Mouse (Mus musculus): ENCODE results near the gene Plcl2. TPM values are rescaled to one million over a fixed set of nuclear protein-coding genes. Genes with fewer than 3 reads are reported as not detected.
A peak's percentile ranks its signal among the peaks of the same experiment; 100 is the strongest.

Gene Plcl2
- polyA plus RNA-seq, 1 experiment from 2014 or later, result 11.6 TPM

DNA sequence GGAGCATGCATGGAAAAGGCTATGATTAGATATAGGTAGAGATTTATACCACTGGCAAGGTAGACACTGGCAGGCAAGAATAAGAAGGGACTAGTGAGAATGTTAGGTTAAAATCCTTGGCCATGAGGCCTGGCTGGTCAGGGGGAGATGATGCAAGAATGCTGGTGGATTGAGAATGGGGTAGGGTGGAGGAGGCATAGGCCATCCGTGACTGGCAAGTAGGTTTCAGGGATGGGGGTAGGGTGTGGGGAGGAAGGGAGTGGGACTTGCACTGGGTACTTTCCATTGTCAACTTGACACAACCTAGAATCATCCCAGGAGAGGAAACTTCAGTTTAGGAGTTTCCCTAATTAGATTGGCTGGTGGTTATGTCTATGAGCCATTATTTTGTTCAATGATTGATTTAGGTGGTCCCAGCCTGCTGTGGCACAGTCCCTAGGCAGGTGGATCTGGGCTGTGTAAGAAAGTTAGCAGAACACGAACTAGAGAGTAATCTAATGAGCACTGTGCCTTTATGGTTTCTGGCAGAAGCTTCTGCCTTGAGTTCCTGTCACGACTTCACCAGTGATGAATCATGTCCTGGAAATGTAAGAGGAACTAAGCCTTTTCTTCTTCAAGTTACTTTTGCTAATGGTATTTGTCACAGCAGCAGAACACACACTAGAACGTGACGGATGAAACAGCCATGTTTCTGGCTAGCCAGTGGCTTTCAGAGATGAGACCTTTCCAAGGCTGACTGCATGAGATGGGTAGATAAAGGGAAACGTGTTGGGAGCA, 4.9 kb upstream of the Plcl2 start:
- ATAC-seq (replicated peaks), result no peak
- 86% methylated on average over 6 of the region's 6 CpGs for WGBS
- Histone ChIP-seq H3K4me1 (peaks cover 19% of the 10 kb centered on the region), H3K4me2 (replicated peaks) (no peak overlapping the region), H3K9ac (replicated peaks) (no peak overlapping the region), H3K27ac (replicated peaks) (no peak overlapping the region), H3K4me3 (no peak overlapping the region), H3K27me3 (no peaks in the 10 kb centered on the region), H3K9me3 (no peaks in the 10 kb centered on the region), H3K36me3 (no peaks in the 10 kb centered on the region)

DNA sequence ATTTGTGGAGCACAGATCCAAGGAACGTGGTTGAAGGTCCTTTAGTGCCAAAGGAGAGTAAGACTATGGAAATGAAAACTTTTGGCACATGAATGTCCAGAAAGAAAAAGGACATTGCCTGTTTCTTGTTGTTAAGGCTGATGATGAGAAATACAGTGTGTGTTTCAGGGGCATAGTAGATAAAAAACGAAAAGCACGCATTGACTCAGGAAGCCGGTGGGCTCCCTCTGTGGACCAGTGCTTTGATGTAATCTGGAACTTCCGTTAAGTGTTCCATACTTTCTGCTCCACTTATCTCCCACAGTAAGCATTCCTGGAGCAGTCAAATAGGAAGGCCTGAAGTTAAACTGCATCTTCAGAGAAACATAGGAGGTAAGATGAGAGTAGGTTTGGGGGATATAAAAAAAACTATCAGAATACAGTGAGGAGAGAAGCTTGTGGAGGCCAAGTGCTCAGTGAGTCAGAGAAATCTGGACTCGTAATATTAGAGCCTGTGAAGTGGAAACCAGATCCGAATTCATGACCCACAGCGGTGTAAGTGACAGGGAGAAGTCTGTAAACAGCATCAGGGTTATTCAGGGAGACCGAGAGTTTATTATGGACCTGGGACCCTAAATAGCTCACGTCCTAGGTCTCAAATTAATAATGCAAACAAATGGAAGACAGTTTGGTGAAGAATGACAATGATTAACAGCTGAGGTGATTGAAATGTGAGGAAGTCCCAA, 3.1 kb upstream of the Plcl2 start:
- H3K4me1 ChIP-seq, result peaks cover 28% of the 10 kb centered on the region
- 76% methylated on average over 10 of the region's 10 CpGs for WGBS
- ATAC-seq (replicated peaks), result no peak
- H3K9me3 ChIP-seq, result no peaks in the 10 kb centered on the region
- H3K27ac ChIP-seq (replicated peaks), result no peak overlapping the region
- no peak overlapping the region for H3K4me3 ChIP-seq
- H3K36me3 ChIP-seq, result no peaks in the 10 kb centered on the region
- no peaks in the 10 kb centered on the region for H3K27me3 ChIP-seq
- H3K9ac ChIP-seq (replicated peaks), result no peak overlapping the region
- no peak overlapping the region for H3K4me2 ChIP-seq (replicated peaks)

DNA sequence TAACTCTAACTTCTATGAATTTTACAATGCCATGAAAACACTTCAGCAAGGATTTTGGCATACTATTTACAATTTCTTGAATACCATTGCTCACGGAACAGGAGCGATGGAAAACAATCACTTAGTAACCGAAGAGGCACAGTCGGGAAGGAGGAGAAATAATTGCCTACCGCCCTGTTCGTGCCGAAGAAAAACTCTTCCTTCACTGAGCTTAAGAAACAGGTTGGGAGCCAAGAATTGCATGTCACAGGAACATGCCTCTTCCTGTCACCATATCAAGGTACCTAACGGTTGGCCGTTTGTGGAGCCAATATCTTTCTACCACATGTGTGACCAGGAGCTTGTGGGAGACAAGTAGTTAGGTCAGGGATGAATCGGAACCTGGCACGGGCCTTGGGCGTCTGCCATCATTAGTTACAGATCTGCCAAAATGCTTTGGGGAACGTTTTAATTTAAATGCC, 2.3 kb upstream of the Plcl2 start:
- no peak for ATAC-seq (replicated peaks)
- no peak overlapping the region for H3K4me3 ChIP-seq
- peaks cover 36% of the 10 kb centered on the region for H3K4me1 ChIP-seq
- no peaks in the 10 kb centered on the region for H3K27me3 ChIP-seq
- WGBS, result 52% methylated on average over 13 of the region's 13 CpGs
- H3K9ac ChIP-seq (replicated peaks), result no peak overlapping the region
- no peak overlapping the region for H3K27ac ChIP-seq (replicated peaks)
- no peaks in the 10 kb centered on the region for H3K9me3 ChIP-seq
- H3K36me3 ChIP-seq, result no peaks in the 10 kb centered on the region
- H3K4me2 ChIP-seq (replicated peaks), result no peak overlapping the region

DNA sequence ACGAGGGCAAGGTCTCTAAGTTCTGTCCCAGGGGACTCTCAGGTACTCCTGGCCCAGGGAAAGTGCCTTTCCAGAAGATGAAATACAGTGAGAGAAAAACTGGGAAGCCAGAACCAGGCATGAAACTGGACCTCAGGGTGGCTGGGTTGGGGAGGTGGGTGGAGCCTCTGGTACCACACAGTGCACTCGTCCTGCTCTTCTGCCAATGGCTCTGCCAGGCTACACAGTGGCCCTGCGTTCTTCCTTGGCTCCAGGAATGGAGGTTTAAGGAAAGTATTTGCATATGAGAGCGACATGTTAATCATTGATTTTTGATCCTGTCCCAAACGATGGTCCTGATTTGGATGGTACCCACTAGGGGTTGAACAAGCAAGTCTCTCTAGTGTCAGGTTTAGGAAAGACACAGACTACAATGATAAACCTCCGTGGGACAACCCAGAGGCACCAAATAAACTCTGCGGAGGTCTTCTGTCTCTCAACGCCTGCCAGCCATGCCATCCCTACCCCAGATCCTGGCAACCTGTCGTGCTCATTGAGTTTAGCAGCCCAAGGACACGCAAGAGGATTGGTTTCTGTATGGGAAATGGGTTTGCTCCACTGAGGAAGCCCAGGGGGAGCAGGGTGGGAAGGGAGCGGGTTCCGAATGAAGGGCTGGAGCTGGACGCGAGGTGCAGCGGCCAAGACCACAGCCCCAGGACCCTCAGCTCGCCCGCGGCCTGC, 988 bp upstream of the Plcl2 start:
- Histone ChIP-seq H3K36me3 (no peaks in the 10 kb centered on the region), H3K9ac (replicated peaks) (peak overlapping the region; percentile 88), H3K4me2 (replicated peaks) (peak overlapping the region; percentile 86), H3K9me3 (no peaks in the 10 kb centered on the region), H3K27me3 (no peaks in the 10 kb centered on the region), H3K4me1 (peaks cover 41% of the 10 kb centered on the region), H3K4me3 (peak overlapping the region; percentile 77), H3K27ac (replicated peaks) (peak overlapping the region; percentile 94)
- WGBS, result 10% methylated on average over 18 of the region's 18 CpGs
- peak; percentile 25 for ATAC-seq (replicated peaks)

DNA sequence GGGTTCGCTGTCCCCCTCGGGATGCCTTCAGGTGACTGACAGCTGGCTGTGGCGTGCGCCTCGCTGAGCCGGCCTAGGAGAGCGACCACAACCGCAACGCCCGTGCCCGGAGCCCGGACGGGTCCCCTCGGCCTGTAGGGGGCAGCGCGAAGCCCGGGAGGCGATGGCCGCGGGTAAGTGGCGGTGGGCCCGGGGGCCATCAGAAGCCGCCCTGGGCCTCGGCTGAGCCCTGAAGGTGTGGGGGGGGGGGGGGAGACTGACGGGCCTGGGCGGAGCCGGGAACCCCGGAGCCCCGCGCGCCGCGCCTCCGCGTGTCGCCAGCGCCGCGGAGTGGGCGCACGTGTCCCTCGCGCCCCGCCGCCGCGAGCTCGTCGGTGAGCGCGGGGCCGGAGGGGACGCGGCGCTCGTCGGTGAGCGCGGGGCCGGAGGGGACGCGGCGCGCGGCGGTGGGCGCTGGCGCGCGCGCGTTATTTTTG, 390 bp upstream of the Plcl2 start:
- ATAC-seq (replicated peaks), result peak; percentile 87
- Histone ChIP-seq H3K9me3 (no peaks in the 10 kb centered on the region), H3K4me1 (peaks cover 44% of the 10 kb centered on the region), H3K27me3 (no peaks in the 10 kb centered on the region), H3K4me3 (peak overlapping the region; percentile 77), H3K36me3 (no peaks in the 10 kb centered on the region), H3K4me2 (replicated peaks) (peak overlapping the region; percentile 86), H3K9ac (replicated peaks) (peak overlapping the region; percentile 88), H3K27ac (replicated peaks) (peak overlapping the region; percentile 94)
- 0% methylated on average over 31 of the region's 72 CpGs for WGBS

DNA sequence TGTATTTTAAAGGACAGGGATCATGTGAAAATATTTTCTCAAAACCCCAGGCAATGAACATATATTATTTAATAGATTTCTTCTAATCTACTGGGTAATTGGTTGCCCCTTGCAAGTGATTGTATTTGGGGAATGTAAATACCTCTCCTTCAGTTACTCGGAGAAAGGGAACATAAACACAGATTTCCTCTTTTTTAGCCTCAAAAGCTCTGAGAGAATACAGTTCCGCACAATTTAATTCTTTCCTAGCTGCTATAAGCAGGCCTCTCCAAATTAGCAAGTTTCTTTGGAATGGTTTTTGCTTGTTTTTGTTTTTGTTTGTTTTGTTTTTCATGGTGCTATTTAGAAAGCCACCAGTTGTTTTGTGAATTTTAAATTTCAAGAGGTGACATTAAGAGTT, 1.1 kb downstream of the Plcl2 start:
- no peaks in the 10 kb centered on the region for H3K36me3 ChIP-seq
- H3K4me2 ChIP-seq (replicated peaks), result peak overlapping the region; percentile 86
- peak overlapping the region; percentile 94 for H3K27ac ChIP-seq (replicated peaks)
- no peak for ATAC-seq (replicated peaks)
- H3K4me1 ChIP-seq, result peaks cover 50% of the 10 kb centered on the region
- peak overlapping the region; percentile 77 for H3K4me3 ChIP-seq
- H3K9ac ChIP-seq (replicated peaks), result peak overlapping the region; percentile 88
- no peaks in the 10 kb centered on the region for H3K27me3 ChIP-seq
- WGBS, result 22% methylated on average over 2 of the region's 2 CpGs
- no peaks in the 10 kb centered on the region for H3K9me3 ChIP-seq

DNA sequence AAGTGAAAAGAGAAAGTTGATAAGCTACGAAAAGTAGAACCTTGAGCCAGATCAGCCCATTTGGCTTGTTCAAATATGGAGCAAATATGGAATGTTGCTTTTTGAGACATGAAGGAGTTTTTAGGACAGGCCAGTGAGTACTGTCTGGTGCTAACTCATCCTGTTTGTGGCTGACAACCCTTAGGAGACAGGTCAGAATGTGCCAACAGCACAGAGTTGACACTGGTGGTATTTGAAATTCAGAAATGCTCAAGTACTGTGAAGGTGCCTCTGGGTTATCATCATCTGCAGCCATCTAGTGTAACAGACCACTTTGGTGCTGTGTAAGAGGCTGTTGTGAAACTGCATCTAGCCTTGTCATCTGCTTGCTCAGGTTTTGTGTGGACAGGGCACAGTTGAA, 1.5 kb downstream of the Plcl2 start:
- no peak for ATAC-seq (replicated peaks)
- no peaks in the 10 kb centered on the region for H3K9me3 ChIP-seq
- WGBS, result 80% methylated on average over 1 of the region's 1 CpGs
- H3K9ac ChIP-seq (replicated peaks), result peak overlapping the region; percentile 31; the same call in 1 of the 2 replicates
- H3K4me1 ChIP-seq, result peaks cover 50% of the 10 kb centered on the region
- H3K4me3 ChIP-seq, result peak overlapping the region; percentile 77
- H3K27ac ChIP-seq (replicated peaks), result no peak overlapping the region
- H3K4me2 ChIP-seq (replicated peaks), result peak overlapping the region; percentile 86
- no peaks in the 10 kb centered on the region for H3K36me3 ChIP-seq
- no peaks in the 10 kb centered on the region for H3K27me3 ChIP-seq

DNA sequence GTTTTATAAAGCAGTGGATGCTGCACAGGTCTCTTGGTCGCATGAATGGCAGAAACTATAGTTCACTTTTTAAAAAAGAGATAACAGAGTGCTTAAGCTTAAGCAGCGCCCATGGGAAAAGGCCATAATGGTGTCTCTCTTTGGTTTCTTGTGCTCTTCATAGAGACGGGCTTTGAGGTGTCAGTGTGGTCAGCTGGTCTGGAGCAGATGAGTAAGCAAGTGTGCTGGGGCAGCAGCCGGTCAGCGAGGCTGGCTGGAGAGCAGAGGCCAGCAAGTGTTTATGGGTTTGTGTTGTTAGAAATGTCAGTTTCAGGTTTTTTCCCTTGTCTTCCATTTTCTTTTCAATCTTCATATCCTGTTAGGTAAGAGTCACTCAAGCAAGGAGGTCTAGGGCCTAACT, 3.0 kb downstream of the Plcl2 start:
- WGBS, result 91% methylated on average over 5 of the region's 5 CpGs
- Histone ChIP-seq H3K9ac (replicated peaks) (no peak overlapping the region), H3K36me3 (no peaks in the 10 kb centered on the region), H3K4me2 (replicated peaks) (no peak overlapping the region), H3K9me3 (no peaks in the 10 kb centered on the region), H3K4me1 (peaks cover 43% of the 10 kb centered on the region), H3K4me3 (no peak overlapping the region), H3K27ac (replicated peaks) (no peak overlapping the region), H3K27me3 (no peaks in the 10 kb centered on the region)
- no peak for ATAC-seq (replicated peaks)

DNA sequence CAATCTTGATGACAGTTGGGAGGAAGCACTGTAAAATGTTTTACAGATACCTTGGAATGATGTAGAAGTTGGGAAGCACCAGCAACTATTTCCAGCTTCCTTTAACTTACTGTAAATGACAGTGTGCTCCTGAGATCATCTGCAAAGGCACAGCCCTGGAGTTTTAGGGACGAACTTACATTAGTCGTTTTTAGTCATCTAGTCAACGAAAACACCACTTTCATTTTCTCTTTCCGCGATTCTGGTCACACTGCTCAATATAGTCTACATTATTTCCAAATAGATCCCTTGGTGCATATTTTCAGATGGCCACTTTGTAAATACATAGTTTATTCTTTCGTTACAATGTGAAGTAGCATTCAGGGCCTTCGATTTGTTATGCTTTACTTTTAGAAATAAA, 3.6 kb downstream of the Plcl2 start:
- H3K9me3 ChIP-seq, result no peaks in the 10 kb centered on the region
- no peaks in the 10 kb centered on the region for H3K36me3 ChIP-seq
- H3K4me3 ChIP-seq, result no peak overlapping the region
- no peak overlapping the region for H3K4me2 ChIP-seq (replicated peaks)
- H3K9ac ChIP-seq (replicated peaks), result no peak overlapping the region
- peaks cover 39% of the 10 kb centered on the region for H3K4me1 ChIP-seq
- ATAC-seq (replicated peaks), result no peak
- 95% methylated on average over 7 of the region's 7 CpGs for WGBS
- no peak overlapping the region for H3K27ac ChIP-seq (replicated peaks)
- no peaks in the 10 kb centered on the region for H3K27me3 ChIP-seq

DNA sequence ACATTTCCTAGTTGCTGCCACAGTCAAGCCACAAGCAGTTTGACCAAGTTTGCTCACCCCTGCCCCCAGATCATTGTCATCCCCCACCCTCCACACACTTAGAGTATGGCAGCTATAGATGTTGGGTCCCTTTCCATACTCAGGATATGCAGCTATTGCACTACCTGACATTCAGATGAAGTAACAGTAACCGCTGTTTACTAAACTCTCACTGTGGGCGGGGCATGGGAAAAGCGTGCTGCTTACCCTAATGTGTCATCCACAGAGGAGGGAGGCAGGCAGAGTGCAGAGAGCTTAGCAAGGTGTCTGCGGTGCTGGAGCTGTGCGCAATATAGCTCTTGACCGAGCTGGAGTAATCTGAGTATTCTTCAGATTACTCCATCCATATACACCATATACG, 4.2 kb downstream of the Plcl2 start:
- Histone ChIP-seq H3K4me1 (peaks cover 34% of the 10 kb centered on the region), H3K36me3 (no peaks in the 10 kb centered on the region), H3K27me3 (no peaks in the 10 kb centered on the region), H3K27ac (replicated peaks) (no peak overlapping the region), H3K4me2 (replicated peaks) (no peak overlapping the region), H3K9me3 (no peaks in the 10 kb centered on the region), H3K4me3 (no peak overlapping the region), H3K9ac (replicated peaks) (no peak overlapping the region)
- WGBS, result 97% methylated on average over 7 of the region's 7 CpGs
- ATAC-seq (replicated peaks), result no peak

DNA sequence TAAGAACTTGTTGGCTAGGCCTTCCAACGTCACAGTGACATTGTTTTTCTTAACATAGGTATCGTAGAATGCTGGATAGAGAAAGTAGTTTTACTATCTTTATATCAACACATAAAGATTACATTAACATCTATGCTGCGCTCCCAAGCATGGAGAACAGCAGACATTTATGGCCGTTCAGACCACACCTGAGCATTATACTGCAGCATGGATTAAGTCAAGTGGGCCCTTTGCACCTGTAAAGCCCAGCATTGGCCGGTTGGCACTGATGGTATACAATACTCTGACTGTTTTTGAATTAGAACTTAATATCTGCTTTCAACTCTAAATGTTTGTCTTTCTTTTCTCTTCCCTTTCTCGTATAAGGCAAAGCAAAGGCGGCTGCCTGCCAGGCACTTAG, 4.8 kb downstream of the Plcl2 start:
- H3K9ac ChIP-seq (replicated peaks), result no peak overlapping the region
- H3K9me3 ChIP-seq, result no peaks in the 10 kb centered on the region
- no peak overlapping the region for H3K4me3 ChIP-seq
- no peak for ATAC-seq (replicated peaks)
- no peak overlapping the region for H3K4me2 ChIP-seq (replicated peaks)
- H3K4me1 ChIP-seq, result peaks cover 30% of the 10 kb centered on the region
- no peak overlapping the region for H3K27ac ChIP-seq (replicated peaks)
- WGBS, result 83% methylated on average over 7 of the region's 7 CpGs
- no peaks in the 10 kb centered on the region for H3K27me3 ChIP-seq
- no peaks in the 10 kb centered on the region for H3K36me3 ChIP-seq

DNA sequence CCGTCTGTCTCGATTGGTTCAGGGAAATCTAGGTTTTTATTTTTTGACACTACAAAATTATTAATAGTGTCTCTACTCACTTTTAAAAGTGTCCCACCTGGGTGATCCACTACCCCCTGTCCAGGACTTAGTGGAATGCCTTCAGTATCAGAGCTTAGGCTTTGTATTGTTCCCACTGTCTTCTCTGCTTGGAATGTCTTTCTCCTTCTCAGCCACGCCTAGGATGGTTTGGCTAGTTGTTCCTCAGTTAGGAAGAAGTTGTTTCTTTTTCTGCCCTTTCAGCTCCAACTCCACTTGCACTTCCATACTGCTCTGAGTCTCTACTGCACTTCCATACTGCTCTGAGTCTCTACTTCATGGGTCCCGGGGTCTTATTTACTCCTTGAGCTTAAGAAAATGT, 6.7 kb downstream of the Plcl2 start:
- Histone ChIP-seq H3K27ac (replicated peaks) (no peak overlapping the region), H3K4me2 (replicated peaks) (no peak overlapping the region), H3K9me3 (no peaks in the 10 kb centered on the region), H3K4me1 (peaks cover 26% of the 10 kb centered on the region), H3K4me3 (no peak overlapping the region), H3K27me3 (no peaks in the 10 kb centered on the region), H3K9ac (replicated peaks) (no peak overlapping the region), H3K36me3 (no peaks in the 10 kb centered on the region)
- ATAC-seq (replicated peaks), result no peak
- 77% methylated on average over 4 of the region's 4 CpGs for WGBS

Data from forebrain, embryonic 15.5 days (tissue).